Mouse (Mus musculus) cerebellum, postnatal 36 days (tissue): ENCODE results near the gene Mgea5.

Source experiments
- DNase-seq, 2 experiments: peaks; one replicate each; pipeline ENCODE4 v3.0.0; 2021 to 2022; ENCODE audit warnings: mixed read lengths in 2 of 2

Mgea5 gene

GRCm38 (mm10) chr19:45725677-45726277 lies 57.9 kb downstream of the Mgea5 start:
- DNase-seq, result no peak

- DNase-seq, result no peak
Observed at GRCm38 (mm10) chr19:45722188-45722587, 61.4 kb downstream of the Mgea5 start.

GRCm38 (mm10) chr19:45718286-45718685 lies 65.4 kb downstream of the Mgea5 start:
- DNase-seq, result no peak

GRCm38 (mm10) chr19:45717493-45718220 lies 66.0 kb downstream of the Mgea5 start:
- peak; percentile 58 to 63 for DNase-seq

- no peak for DNase-seq
Observed at GRCm38 (mm10) chr19:45708704-45709103, 74.9 kb downstream of the Mgea5 start.
